Mouse (Mus musculus) CH12.LX (cell line): ENCODE measurements around the gene Hnrnpa3. TPM values are rescaled to one million over a fixed set of nuclear protein-coding genes. Genes with fewer than 3 reads are reported as not detected.

Source experiments
- DNase-seq: peaks from one replicate; pipeline ENCODE4 v3.0.0-alpha.2; 2013; ENCODE audit errors: extremely low read depth
- H3K27ac ChIP-seq: 2 replicates; pipeline ENCODE4 v1.5.1; 2012; ENCODE audit warnings: low read depth, mild to moderate bottlenecking, control low read depth, moderate library complexity; ENCODE audit not compliant: insufficient read depth
- H3K27me3 ChIP-seq: replicated peaks from 2 replicates; pipeline ENCODE3; 2012; ENCODE audit warnings: inconsistent platforms
- H3K36me3 ChIP-seq, 2 experiments: replicated peaks in 1 of 2; 2 replicates each; pipeline versions ENCODE3 to v1.6.1; 2012; ENCODE audit warnings: inconsistent platforms in 1 of 2, low read length in 1 of 2, mild to moderate bottlenecking in 1 of 2, mixed read lengths in 1 of 2, moderate library complexity in 1 of 2; ENCODE audit not compliant: control insufficient read depth in 1 of 2, insufficient read depth in 1 of 2
- H3K4me1 ChIP-seq, 2 experiments: 2 replicates each; pipeline ENCODE4 v1.6.1; 2012; ENCODE audit warnings: inconsistent platforms in 1 of 2, moderate library complexity in 1 of 2; ENCODE audit not compliant: insufficient read depth in 2 of 2, control insufficient read depth in 1 of 2
- H3K4me2 ChIP-seq: 2 replicates; pipeline ENCODE4 v1.6.1; 2012; ENCODE audit warnings: low read depth, mild to moderate bottlenecking, control low read depth; ENCODE audit not compliant: poor library complexity, insufficient read depth, severe bottlenecking
- H3K4me3 ChIP-seq, 3 experiments: fragments of 150-350 bp in 1 of 3; sonication (generic) in 1 of 3; replicated peaks in 1 of 3; 2 replicates each; pipeline versions ENCODE3 to v1.5.1; 2011 to 2012; ENCODE audit warnings: low read depth in 2 of 3, low read length in 2 of 3, mild to moderate bottlenecking in 2 of 3, moderate library complexity in 2 of 3, control low read depth in 1 of 3, improper control_type of control experiment in 1 of 3, inconsistent platforms in 1 of 3, mixed read lengths in 1 of 3; ENCODE audit not compliant: poor library complexity in 1 of 3
- H3K79me2 ChIP-seq: replicated peaks from 2 replicates; pipeline ENCODE4 v1.6.1; 2012; ENCODE audit warnings: mild to moderate bottlenecking, moderate library complexity; ENCODE audit not compliant: control insufficient read depth, poor library complexity, insufficient read depth, severe bottlenecking; ENCODE audit errors: extremely low read depth
- H3K9ac ChIP-seq: 2 replicates; pipeline ENCODE4 v1.6.1; 2012; ENCODE audit warnings: low read depth, mild to moderate bottlenecking, control low read depth, moderate library complexity; ENCODE audit not compliant: insufficient read depth
- H3K9me3 ChIP-seq: replicated peaks from 2 replicates; pipeline ENCODE3; 2012; ENCODE audit warnings: low read length, inconsistent platforms, mixed read lengths
- CTCF ChIP-seq, 2 experiments: IDR thresholded peaks in 1 of 2; conservative IDR thresholded peaks in 1 of 2; 2 replicates each; pipeline ENCODE4 v1.5.1; 2011 to 2012; ENCODE audit warnings: low read depth in 2 of 2, low read length in 2 of 2, improper control_type of control experiment in 1 of 2, inconsistent platforms in 1 of 2, mild to moderate bottlenecking in 1 of 2, moderate library complexity in 1 of 2
- ELF1 ChIP-seq: IDR thresholded peaks from 2 replicates; pipeline ENCODE4 v1.6.1; 2014; ENCODE audit warnings: low read depth, mild to moderate bottlenecking, inconsistent platforms, low read length, improper control_type of control experiment
- EP300 ChIP-seq: IDR thresholded peaks from 2 replicates; pipeline ENCODE4 v1.6.1; 2011; ENCODE audit warnings: low read length, improper control_type of control experiment
- HCFC1 ChIP-seq: IDR thresholded peaks from 2 replicates; pipeline ENCODE4 v1.6.1; 2012; ENCODE audit warnings: low read depth, mild to moderate bottlenecking, inconsistent platforms, low read length, improper control_type of control experiment
- JUN ChIP-seq: IDR thresholded peaks from 2 replicates; pipeline ENCODE4 v1.6.1; 2011; ENCODE audit warnings: low read depth, mild to moderate bottlenecking, low read length, improper control_type of control experiment, moderate library complexity; ENCODE audit not compliant: insufficient read depth
- JUND ChIP-seq: conservative IDR thresholded peaks from 2 replicates; pipeline ENCODE4 v1.6.1; 2011; ENCODE audit warnings: low read depth, low read length, improper control_type of control experiment
- KAT2A ChIP-seq: IDR thresholded peaks from 2 replicates; pipeline ENCODE4 v1.6.1; 2012; ENCODE audit warnings: low read length, improper control_type of control experiment, inconsistent platforms; ENCODE audit not compliant: insufficient replicate concordance
- MAFK ChIP-seq: IDR thresholded peaks from 2 replicates; pipeline ENCODE4 v1.6.1; 2011; ENCODE audit warnings: low read length, improper control_type of control experiment; ENCODE audit not compliant: insufficient replicate concordance
- MAX ChIP-seq: IDR thresholded peaks from 2 replicates; pipeline ENCODE4 v1.6.1; 2011; ENCODE audit warnings: low read length, improper control_type of control experiment
- MAZ ChIP-seq: IDR thresholded peaks from 2 replicates; pipeline ENCODE4 v1.6.1; 2012; ENCODE audit warnings: low read depth, mild to moderate bottlenecking, inconsistent platforms, low read length, improper control_type of control experiment, moderate library complexity
- MXI1 ChIP-seq: IDR thresholded peaks from 2 replicates; pipeline ENCODE4 v1.6.1; 2011; ENCODE audit warnings: mild to moderate bottlenecking, low read depth, low read length, improper control_type of control experiment
- MYC ChIP-seq: IDR thresholded peaks from 2 replicates; pipeline ENCODE4 v1.6.1; 2011; ENCODE audit warnings: low read depth, mild to moderate bottlenecking, improper control_type of control experiment, low read length
- NRF1 ChIP-seq: IDR thresholded peaks from 2 replicates; pipeline ENCODE4 v1.6.1; 2014; ENCODE audit warnings: low read depth, mild to moderate bottlenecking, inconsistent platforms, low read length, improper control_type of control experiment, moderate library complexity
- PAX5 ChIP-seq: IDR thresholded peaks from 2 replicates; pipeline ENCODE4 v1.6.1; 2012; ENCODE audit warnings: low read length, inconsistent platforms, mixed read lengths
- POLR2AphosphoS2 ChIP-seq: IDR thresholded peaks from 2 replicates; pipeline ENCODE4 v1.6.1; 2011; ENCODE audit warnings: low read depth, low read length, improper control_type of control experiment
- RCOR1 ChIP-seq: conservative IDR thresholded peaks from 2 replicates; pipeline ENCODE4 v1.6.1; 2012; ENCODE audit warnings: low read depth, mild to moderate bottlenecking, inconsistent platforms, low read length, improper control_type of control experiment
- SIN3A ChIP-seq: IDR thresholded peaks from 2 replicates; pipeline ENCODE4 v1.6.1; 2012; ENCODE audit warnings: low read length, improper control_type of control experiment, inconsistent platforms
- SMC3 ChIP-seq: IDR thresholded peaks from 2 replicates; pipeline ENCODE4 v1.6.1; 2011; ENCODE audit warnings: low read depth, low read length, improper control_type of control experiment
- TCF12 ChIP-seq: IDR thresholded peaks from 2 replicates; pipeline ENCODE4 v1.6.1; 2014; ENCODE audit warnings: low read depth, mild to moderate bottlenecking, inconsistent platforms, low read length, improper control_type of control experiment
- UBTF ChIP-seq: IDR thresholded peaks from 2 replicates; pipeline ENCODE4 v1.6.1; 2012; ENCODE audit warnings: low read depth, mild to moderate bottlenecking, inconsistent platforms, low read length, improper control_type of control experiment, moderate library complexity
- USF1 ChIP-seq: IDR thresholded peaks from 2 replicates; pipeline ENCODE4 v1.6.1; 2014; ENCODE audit warnings: low read depth, mild to moderate bottlenecking, inconsistent platforms, low read length, improper control_type of control experiment
- ZKSCAN1 ChIP-seq: IDR thresholded peaks from 2 replicates; pipeline ENCODE4 v1.6.1; 2012; ENCODE audit warnings: low read depth, inconsistent platforms, low read length, improper control_type of control experiment, borderline replicate concordance
- ZNF384 ChIP-seq: IDR thresholded peaks from 2 replicates; pipeline ENCODE4 v1.6.1; 2012; ENCODE audit warnings: low read depth, low read length, improper control_type of control experiment, inconsistent platforms
- dilution Hi-C: fragments of 300-500 bp; cut with MboI; formaldehyde crosslinking; loops from 2 replicates; pipeline ENCODE4 v1.14.3; 2020; ENCODE audit warnings: low sequenced_read_pairs; ENCODE audit not compliant: extremely low pct_unique_long_range_greater_than_20kb, extremely low pct_ligation_motif_present
- in situ Hi-C: fragments of 300-500 bp; cut with MboI; formaldehyde crosslinking; loops from 3 replicates; pipeline ENCODE4 v1.14.3; 2019; ENCODE audit warnings: low sequenced_read_pairs, low pct_ligation_motif_present, low pct_unique_long_range_greater_than_20kb, mixed read lengths
- polyA plus RNA-seq: library from polyadenylated mRNA; unstranded; fragments of >175 nt; gene quantifications from 2 replicates; pipeline ENCODE4 v1.2.1, GENCODE M21; 2012; ENCODE audit warnings: low read depth; ENCODE audit not compliant: insufficient read length
- total RNA-seq, 2 experiments: library from RNA; depleted of rRNA; stranded (reverse); fragments of 300-350 nt in 1 of 2; fragments of >200 nt in 1 of 2; gene quantifications; 2 replicates each; pipeline ENCODE4 v1.2.3; 2012 to 2014

The Hnrnpa3 gene
- total and polyA plus RNA-seq, 3 experiments = 83.1 to 373 (median 229) TPM

- dilution Hi-C loops = no loop called here
- in situ Hi-C loops = loop anchor here (10.0 kb wide), 2 partner anchors 238 to 338 kb away; no protein-coding TSS in a partner anchor
Observed at GRCm38 (mm10) chr2:75616911-75617310, 42.1 kb upstream of the Hnrnpa3 start.

GRCm38 (mm10) chr2:75618712-75619111, 40.3 kb upstream of the Hnrnpa3 start:
- H3K4me1 ChIP-seq = peaks cover 0 to under 1% of the 10 kb centered on the region in 2 experiments; a peak in 1 of 4 replicates
- H3K9me3 ChIP-seq = no peaks in the 10 kb centered on the region
- no peak for DNase-seq
- TF ChIP-seq USF1 = no peak
- TF ChIP-seq ELF1 = no peak
- TF ChIP-seq PAX5 = no peak
- TF ChIP-seq MAX = no peak
- TF ChIP-seq MAFK = no peak
- no peak for TF ChIP-seq CTCF (conservative IDR thresholded peaks at IDR 0.05 in 1 of 2, IDR thresholded peaks at IDR 0.05 in 1 of 2; ENCODE audit: low read depth in 2 of 2, low read length in 2 of 2)
- TF ChIP-seq HCFC1 = no peak
- TF ChIP-seq KAT2A = no peak
- TF ChIP-seq JUND = no peak
- TF ChIP-seq NRF1 = no peak
- TF ChIP-seq TCF12 = no peak
- TF ChIP-seq RCOR1 = no peak
- no peak for TF ChIP-seq ZNF384
- TF ChIP-seq MAZ = no peak
- no peak overlapping the region for H3K9ac ChIP-seq
- no peak overlapping the region for H3K27ac ChIP-seq
- no peaks in the 10 kb centered on the region for H3K27me3 ChIP-seq
- dilution Hi-C loops = no loop called here
- no peaks in the 10 kb centered on the region for H3K36me3 ChIP-seq
- H3K79me2 ChIP-seq = no peaks in the 10 kb centered on the region
- in situ Hi-C loops = loop anchor here (10.0 kb wide), 2 partner anchors 236 to 336 kb away; no protein-coding TSS in a partner anchor
- no peak overlapping the region for H3K4me2 ChIP-seq
- no peak overlapping the region for H3K4me3 ChIP-seq

More at GRCm38 (mm10) chr2:75616911-75617310, 42.1 kb upstream of the Hnrnpa3 start:
- Histone ChIP-seq H3K9ac (no peak overlapping the region), H3K4me1 (peaks cover 3 to 13% of the 10 kb centered on the region in 2 experiments), H3K4me3 (no peak overlapping the region), H3K79me2 (no peaks in the 10 kb centered on the region), H3K27me3 (no peaks in the 10 kb centered on the region), H3K9me3 (no peaks in the 10 kb centered on the region), H3K4me2 (no peak overlapping the region), H3K27ac (no peak overlapping the region), H3K36me3 (no peaks in the 10 kb centered on the region)
- no peak for TF ChIP-seq MYC
- no peak for TF ChIP-seq SMC3
- no peak for TF ChIP-seq UBTF
- no peak for TF ChIP-seq HCFC1
- no peak for TF ChIP-seq EP300
- no peak for TF ChIP-seq ELF1
- TF ChIP-seq POLR2AphosphoS2 = no peak
- TF ChIP-seq CTCF (conservative IDR thresholded peaks at IDR 0.05 in 1 of 2, IDR thresholded peaks at IDR 0.05 in 1 of 2; ENCODE audit: low read depth in 2 of 2, low read length in 2 of 2) = no peak
- no peak for TF ChIP-seq ZKSCAN1
- no peak for TF ChIP-seq SIN3A
- TF ChIP-seq MXI1 = no peak
- no peak for TF ChIP-seq KAT2A
- no peak for TF ChIP-seq JUN
- DNase-seq = no peak
